Mouse (Mus musculus): ENCODE data around the gene Cd47. TPM values are rescaled to one million over a fixed set of nuclear protein-coding genes. Genes with fewer than 3 reads are reported as not detected.

Cd47 gene
- polyA plus RNA-seq, 1 experiment = 8.1 TPM

DNA sequence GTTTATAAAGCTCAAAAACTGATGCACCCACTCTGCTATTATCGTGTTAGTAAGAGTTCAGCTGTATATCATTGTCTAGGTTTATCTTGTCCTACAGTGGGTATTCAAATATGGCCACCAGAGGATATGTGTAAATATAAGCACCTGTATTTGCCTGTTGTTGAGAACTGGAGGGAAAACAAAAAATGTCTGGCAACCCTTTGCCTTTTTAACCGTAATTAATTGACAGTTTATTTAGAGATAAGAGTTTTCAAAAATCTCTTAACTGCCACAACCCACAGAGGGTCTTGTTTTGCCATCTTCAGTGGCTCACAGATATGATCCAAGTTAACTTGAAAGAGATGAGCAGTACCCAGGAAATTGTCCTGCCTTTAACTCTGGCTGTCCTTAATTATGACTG is 113.8 kb downstream of the Cd47 start:
- H3K36me3 ChIP-seq (ENCODE audit: control insufficient read depth, insufficient read depth, low read length) = no peaks in the 10 kb centered on the region
- H3K4me1 ChIP-seq (ENCODE audit: control insufficient read depth, insufficient read depth, low read length) = no peaks in the 10 kb centered on the region
- H3K4me3 ChIP-seq (ENCODE audit: control insufficient read depth, low read depth, low read length) = no peak overlapping the region
- no peaks in the 10 kb centered on the region for H3K27me3 ChIP-seq (ENCODE audit: control insufficient read depth, insufficient read depth, low read length)
- no peak for TF ChIP-seq POLR2A (IDR thresholded peaks at IDR 0.05; ENCODE audit: control insufficient read depth, low read depth, low read length)
- no peak for TF ChIP-seq CTCF (IDR thresholded peaks at IDR 0.05; ENCODE audit: control insufficient read depth, insufficient read depth, insufficient replicate concordance, low read depth, low read length)
- H3K27ac ChIP-seq (ENCODE audit: control insufficient read depth, insufficient read depth, low read depth, low read length) = no peak overlapping the region

DNA sequence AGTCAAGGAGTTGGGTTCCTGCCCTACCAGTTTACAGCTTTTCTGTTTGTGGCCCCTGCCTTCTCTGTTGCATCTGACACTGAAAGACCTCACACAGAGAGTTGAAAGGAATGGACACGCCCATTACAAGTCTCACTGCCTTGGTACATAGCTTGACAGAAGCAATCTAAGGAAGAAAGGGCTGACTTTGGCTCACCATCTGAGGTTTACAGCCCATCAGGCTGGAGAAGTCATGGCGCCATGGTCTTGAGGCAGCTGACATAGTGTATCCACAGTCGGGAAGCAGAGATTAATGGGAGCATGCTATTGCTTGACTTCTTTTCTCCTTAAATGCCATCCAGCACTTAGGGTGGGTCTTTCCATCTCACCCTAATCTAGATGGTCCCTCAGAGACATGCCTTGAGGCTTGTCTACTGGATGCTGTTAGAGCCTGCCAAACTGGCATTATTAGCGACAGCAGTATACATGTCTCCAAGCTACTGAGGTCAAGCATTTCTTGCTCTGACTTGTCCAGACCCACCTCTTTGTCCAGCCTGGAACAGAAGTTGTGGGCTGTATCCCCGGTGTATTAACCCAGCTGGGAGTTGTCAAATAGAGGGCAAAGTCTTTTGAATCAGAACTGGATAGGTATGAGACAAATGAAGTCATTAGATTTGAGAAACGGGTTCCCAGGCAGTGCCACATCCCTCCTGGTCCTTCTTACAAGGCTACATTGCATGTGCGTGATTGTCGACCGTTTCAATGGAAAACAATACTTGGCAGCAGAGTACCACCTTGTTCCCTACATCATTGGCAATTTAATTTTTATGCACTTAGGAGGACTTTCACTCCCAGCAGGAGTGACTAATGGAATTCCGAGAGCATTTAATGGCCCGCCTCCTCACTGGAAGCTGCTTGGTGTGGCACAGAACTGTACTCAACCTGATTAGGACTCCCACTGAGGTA is 115.5 kb downstream of the Cd47 start:
- Histone ChIP-seq H3K36me3 (ENCODE audit: control insufficient read depth, insufficient read depth, low read length) (no peaks in the 10 kb centered on the region), H3K27me3 (ENCODE audit: control insufficient read depth, insufficient read depth, low read length) (no peaks in the 10 kb centered on the region), H3K4me3 (ENCODE audit: control insufficient read depth, low read depth, low read length) (no peak overlapping the region), H3K27ac (ENCODE audit: control insufficient read depth, insufficient read depth, low read depth, low read length) (no peak overlapping the region), H3K4me1 (ENCODE audit: control insufficient read depth, insufficient read depth, low read length) (no peaks in the 10 kb centered on the region)
- TF ChIP-seq POLR2A (IDR thresholded peaks at IDR 0.05; ENCODE audit: control insufficient read depth, low read depth, low read length) = no peak
- no peak for TF ChIP-seq CTCF (IDR thresholded peaks at IDR 0.05; ENCODE audit: control insufficient read depth, insufficient read depth, insufficient replicate concordance, low read depth, low read length)

DNA sequence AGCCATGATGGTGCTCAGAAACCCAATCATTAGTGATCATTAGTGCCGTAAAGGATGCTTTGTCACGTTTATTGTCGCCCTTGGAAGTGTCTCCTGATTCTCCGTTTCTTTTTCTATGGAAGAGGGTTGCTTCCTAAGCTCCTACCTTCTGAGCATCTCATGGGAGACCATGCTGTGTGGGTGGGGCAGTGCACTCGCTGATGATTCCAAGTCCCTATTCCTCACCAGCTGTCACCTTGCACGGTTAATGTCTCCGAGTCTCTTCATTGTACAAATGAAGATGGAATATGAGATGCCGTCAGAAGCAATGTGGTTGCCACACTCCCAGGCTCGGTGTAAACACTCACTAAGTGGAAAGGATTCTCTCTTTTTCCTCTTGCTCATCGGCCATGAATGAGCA is 119.9 kb downstream of the Cd47 start:
- TF ChIP-seq POLR2A (IDR thresholded peaks at IDR 0.05; ENCODE audit: control insufficient read depth, low read depth, low read length) (no peak), CTCF (IDR thresholded peaks at IDR 0.05; ENCODE audit: control insufficient read depth, insufficient read depth, insufficient replicate concordance, low read depth, low read length) (no peak)
- Histone ChIP-seq H3K4me3 (ENCODE audit: control insufficient read depth, low read depth, low read length) (no peak overlapping the region), H3K4me1 (ENCODE audit: control insufficient read depth, insufficient read depth, low read length) (no peaks in the 10 kb centered on the region), H3K36me3 (ENCODE audit: control insufficient read depth, insufficient read depth, low read length) (no peaks in the 10 kb centered on the region), H3K27ac (ENCODE audit: control insufficient read depth, insufficient read depth, low read depth, low read length) (no peak overlapping the region), H3K27me3 (ENCODE audit: control insufficient read depth, insufficient read depth, low read length) (no peaks in the 10 kb centered on the region)

DNA sequence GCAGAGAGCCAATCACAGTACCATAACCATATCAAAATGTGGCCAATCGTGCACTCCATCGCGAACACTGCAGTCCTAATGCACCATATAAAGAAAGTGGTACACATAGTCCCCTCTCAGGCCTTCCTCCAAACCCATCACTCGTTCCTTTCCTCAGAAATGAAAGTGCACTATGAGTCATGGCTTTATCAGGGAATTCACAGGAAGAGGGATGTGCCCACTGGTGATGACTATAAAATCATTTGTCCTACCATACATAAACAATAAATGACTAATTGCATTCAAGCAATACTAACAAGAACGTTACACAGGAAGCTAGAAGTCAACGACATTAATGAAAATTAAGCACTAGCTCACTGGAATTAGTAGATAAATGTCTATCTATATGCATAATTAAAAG is 121.3 kb downstream of the Cd47 start:
- Histone ChIP-seq H3K27ac (ENCODE audit: control insufficient read depth, insufficient read depth, low read depth, low read length) (no peak overlapping the region), H3K4me1 (ENCODE audit: control insufficient read depth, insufficient read depth, low read length) (no peaks in the 10 kb centered on the region), H3K36me3 (ENCODE audit: control insufficient read depth, insufficient read depth, low read length) (no peaks in the 10 kb centered on the region), H3K4me3 (ENCODE audit: control insufficient read depth, low read depth, low read length) (no peak overlapping the region), H3K27me3 (ENCODE audit: control insufficient read depth, insufficient read depth, low read length) (no peaks in the 10 kb centered on the region)
- TF ChIP-seq CTCF (IDR thresholded peaks at IDR 0.05; ENCODE audit: control insufficient read depth, insufficient read depth, insufficient replicate concordance, low read depth, low read length) = no peak
- no peak for TF ChIP-seq POLR2A (IDR thresholded peaks at IDR 0.05; ENCODE audit: control insufficient read depth, low read depth, low read length)

DNA sequence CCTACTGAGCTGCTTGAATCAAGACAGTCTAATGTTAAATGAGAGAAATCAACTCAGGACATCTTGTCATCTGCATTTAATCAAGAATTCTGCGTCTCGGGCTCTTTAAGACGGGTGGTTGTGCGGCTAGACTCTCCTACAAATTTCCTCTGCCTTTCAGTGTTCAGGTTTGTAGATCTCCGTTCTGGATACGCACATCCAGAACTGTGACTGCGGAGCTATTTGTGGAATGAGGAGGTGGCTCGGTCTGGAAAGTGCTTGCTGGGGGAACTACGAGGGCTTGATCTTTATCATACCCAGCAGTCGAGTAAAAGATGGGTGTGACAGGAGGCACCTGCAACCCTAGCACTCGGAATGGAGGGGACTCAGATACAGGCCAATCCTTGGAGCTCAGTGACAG is 121.8 kb downstream of the Cd47 start:
- H3K4me1 ChIP-seq (ENCODE audit: control insufficient read depth, insufficient read depth, low read length) = no peaks in the 10 kb centered on the region
- no peaks in the 10 kb centered on the region for H3K27me3 ChIP-seq (ENCODE audit: control insufficient read depth, insufficient read depth, low read length)
- H3K4me3 ChIP-seq (ENCODE audit: control insufficient read depth, low read depth, low read length) = no peak overlapping the region
- no peak for TF ChIP-seq CTCF (IDR thresholded peaks at IDR 0.05; ENCODE audit: control insufficient read depth, insufficient read depth, insufficient replicate concordance, low read depth, low read length)
- TF ChIP-seq POLR2A (IDR thresholded peaks at IDR 0.05; ENCODE audit: control insufficient read depth, low read depth, low read length) = no peak
- H3K36me3 ChIP-seq (ENCODE audit: control insufficient read depth, insufficient read depth, low read length) = no peaks in the 10 kb centered on the region
- no peak overlapping the region for H3K27ac ChIP-seq (ENCODE audit: control insufficient read depth, insufficient read depth, low read depth, low read length)

DNA sequence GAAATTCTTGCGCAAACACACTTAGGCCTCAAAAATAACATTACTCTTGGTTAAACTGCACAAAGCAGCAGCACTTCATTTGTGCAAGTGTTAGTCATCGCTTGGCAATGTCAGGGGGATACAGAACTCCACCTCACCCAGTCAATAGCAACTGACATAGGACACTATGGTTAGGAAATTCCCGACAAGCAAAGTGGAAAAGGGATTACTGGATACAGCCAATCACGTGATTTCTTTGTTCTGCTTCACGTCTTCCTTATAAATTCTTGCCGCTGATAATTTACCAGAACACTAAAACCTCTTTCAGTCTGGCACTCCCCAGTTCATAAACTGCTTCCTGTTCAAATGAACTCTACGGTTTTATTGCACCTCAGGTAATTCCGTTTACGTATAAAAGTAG is 123.4 kb downstream of the Cd47 start:
- Histone ChIP-seq H3K27ac (ENCODE audit: control insufficient read depth, insufficient read depth, low read depth, low read length) (no peak overlapping the region), H3K4me1 (ENCODE audit: control insufficient read depth, insufficient read depth, low read length) (no peaks in the 10 kb centered on the region), H3K36me3 (ENCODE audit: control insufficient read depth, insufficient read depth, low read length) (no peaks in the 10 kb centered on the region), H3K27me3 (ENCODE audit: control insufficient read depth, insufficient read depth, low read length) (no peaks in the 10 kb centered on the region), H3K4me3 (ENCODE audit: control insufficient read depth, low read depth, low read length) (no peak overlapping the region)
- TF ChIP-seq CTCF (IDR thresholded peaks at IDR 0.05; ENCODE audit: control insufficient read depth, insufficient read depth, insufficient replicate concordance, low read depth, low read length) (no peak), POLR2A (IDR thresholded peaks at IDR 0.05; ENCODE audit: control insufficient read depth, low read depth, low read length) (no peak)

DNA sequence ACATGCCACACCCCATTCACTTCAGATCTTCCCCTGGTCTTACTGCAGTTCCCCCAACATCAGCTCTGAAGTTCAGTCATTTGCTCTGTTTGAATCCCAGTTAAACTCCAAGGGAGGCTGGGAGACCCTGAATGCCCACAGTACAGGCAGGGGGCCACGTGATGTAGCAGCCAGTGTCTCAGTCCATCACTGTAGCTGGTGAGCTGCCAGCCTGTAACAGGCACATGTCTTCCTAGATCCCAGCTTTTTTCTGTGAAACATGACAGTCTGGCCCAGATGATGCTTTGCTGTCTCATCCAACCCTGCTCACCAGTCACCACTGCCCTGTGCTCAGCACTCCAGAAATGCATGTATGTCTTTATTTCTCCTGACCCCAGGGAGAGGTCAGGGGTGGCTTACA is 124.6 kb downstream of the Cd47 start:
- no peaks in the 10 kb centered on the region for H3K4me1 ChIP-seq (ENCODE audit: control insufficient read depth, insufficient read depth, low read length)
- no peaks in the 10 kb centered on the region for H3K27me3 ChIP-seq (ENCODE audit: control insufficient read depth, insufficient read depth, low read length)
- no peak overlapping the region for H3K4me3 ChIP-seq (ENCODE audit: control insufficient read depth, low read depth, low read length)
- H3K27ac ChIP-seq (ENCODE audit: control insufficient read depth, insufficient read depth, low read depth, low read length) = no peak overlapping the region
- TF ChIP-seq CTCF (IDR thresholded peaks at IDR 0.05; ENCODE audit: control insufficient read depth, insufficient read depth, insufficient replicate concordance, low read depth, low read length) = no peak
- TF ChIP-seq POLR2A (IDR thresholded peaks at IDR 0.05; ENCODE audit: control insufficient read depth, low read depth, low read length) = no peak
- no peaks in the 10 kb centered on the region for H3K36me3 ChIP-seq (ENCODE audit: control insufficient read depth, insufficient read depth, low read length)

Measured in testis, adult 2 months (tissue).